Mouse (Mus musculus) left cerebral cortex, postnatal 25 days (tissue): ENCODE results near the gene Ntsr1. TPM values are rescaled to one million over a fixed set of nuclear protein-coding genes. Genes with fewer than 3 reads are reported as not detected.

Experiments used
- DNase-seq, 2 experiments: peaks; one replicate each; pipeline ENCODE4 v3.0.0; 2022; ENCODE audit warnings: low spot score in 2 of 2, mixed read lengths in 1 of 2
- intact Hi-C: fragments of 180-260 bp; cut with DNase I; formaldehyde crosslinking; loops from one replicate; pipeline ENCODE4 v1.15.1; 2025
- total RNA-seq, 2 experiments: library from RNA; stranded (reverse); gene quantifications; 2 replicates each; pipeline ENCODE4 v1.2.3; 2021

The Ntsr1 gene
- total RNA-seq, 2 experiments from 2014 or later: 7.1 to 9.2 TPM

DNA sequence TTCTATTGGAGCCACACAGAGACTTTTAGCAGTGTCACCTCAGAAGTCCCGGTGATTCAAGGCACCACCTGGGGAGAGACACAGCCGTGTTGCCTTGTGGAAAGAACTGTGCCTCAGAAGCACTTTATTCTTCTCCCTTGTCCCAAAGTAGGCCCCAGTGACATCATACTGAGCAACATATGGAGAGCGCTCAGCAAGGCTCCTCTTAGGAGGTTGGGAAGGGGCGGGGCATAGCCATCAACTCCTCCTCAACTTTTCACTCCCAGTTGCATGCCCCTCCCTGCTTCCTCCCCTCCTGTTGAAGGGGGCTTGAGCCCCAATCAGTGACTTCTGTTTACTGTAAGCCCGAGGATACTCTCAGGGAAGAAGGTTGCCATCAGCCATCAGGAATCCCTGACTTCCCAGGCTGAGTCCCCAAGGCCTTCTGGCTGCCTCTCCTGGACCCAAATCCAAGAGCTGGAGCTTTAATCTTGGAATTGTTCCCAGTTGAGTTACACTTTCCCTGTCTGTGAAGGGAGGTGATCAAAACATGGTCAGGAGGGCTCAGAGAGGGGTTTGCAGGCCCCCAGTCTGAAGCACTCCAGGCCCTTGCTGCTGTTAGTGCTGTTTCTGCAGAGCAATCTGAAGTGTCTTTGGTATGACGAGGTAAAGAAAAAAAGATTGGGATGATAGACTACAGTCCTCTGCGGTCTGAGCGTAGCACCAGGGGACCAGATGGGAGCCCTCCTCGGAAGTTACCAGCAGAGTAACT is 1.6 kb downstream of the Ntsr1 start:
- intact Hi-C loops: no loop called here
- peak; percentile 20 to 47 for DNase-seq

DNA sequence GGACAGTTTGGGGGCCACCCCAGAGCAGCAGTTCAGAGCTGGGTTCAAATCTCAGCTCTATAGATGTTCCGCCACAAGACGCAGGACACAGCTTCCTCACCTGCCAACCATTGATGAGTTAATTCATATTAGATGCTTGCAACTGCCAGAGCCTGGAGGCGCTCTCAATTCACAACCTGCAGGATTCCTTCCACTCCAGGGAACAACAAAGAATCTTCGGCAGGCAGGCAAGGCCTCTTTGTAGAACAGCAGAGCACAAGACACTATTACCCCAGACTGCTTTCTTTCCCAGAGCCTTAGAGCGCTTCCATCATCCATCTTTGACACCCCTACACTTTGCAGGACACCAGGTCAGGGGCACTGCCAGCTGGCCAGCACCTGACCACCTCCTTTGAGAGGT is 6.5 kb downstream of the Ntsr1 start:
- intact Hi-C loops: no loop called here
- no peak for DNase-seq

DNA sequence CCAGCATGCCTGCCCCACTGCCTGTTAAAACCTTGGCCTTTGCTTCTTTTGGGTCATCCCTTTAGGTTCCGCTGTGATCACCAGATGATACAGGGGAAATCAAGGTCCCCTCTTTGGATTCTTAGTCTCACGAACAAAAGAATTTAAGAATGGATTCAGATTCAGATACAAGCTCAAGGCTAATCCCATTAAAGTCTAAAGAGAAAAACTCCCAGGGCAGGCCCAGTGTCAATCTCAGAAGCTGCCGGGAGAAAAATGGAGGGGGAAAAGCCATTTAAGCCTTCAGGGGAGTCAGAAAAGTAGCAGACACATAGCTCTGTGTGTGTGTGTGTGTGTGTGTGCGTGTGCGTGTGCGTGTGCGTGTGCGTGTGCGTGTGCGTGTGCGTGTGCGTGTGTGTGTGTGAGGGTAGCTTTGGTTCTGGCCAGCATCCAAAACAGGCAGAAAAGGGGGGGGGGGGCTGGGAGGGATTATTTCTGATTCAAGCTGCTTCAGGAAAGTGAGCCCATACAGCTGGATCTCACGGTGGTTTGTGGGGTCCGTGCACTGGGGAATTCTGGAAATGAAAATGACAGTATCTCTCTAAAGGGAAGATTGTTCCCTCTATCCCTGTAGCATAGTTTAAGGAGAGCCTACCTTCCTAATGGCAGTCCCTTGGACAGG is 8.8 kb downstream of the Ntsr1 start:
- intact Hi-C loops: no loop called here

DNA sequence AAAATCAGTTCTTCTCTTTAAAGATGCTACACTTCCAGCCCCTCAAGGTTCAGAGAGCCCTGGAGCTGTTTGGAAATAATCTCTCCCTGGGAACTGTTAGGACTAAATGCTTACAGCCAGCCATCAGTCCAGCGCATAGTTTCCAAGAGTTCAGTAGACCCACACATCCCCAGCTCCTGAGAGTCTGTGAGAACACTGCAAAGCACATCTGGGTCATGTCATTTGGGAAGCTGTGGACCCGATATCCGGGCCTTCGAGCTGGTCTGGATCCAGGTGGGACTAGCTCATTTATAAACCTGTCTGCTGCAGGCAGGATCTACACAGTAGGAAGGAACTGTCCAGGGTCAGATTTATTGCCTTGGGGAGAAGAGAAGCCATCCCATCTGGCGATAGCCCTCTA is 11.1 kb downstream of the Ntsr1 start:
- DNase-seq: no peak
- intact Hi-C loops: no loop called here

More for the DNA sequence above, 8.8 kb downstream of the Ntsr1 start:
- no peak for DNase-seq

DNA sequence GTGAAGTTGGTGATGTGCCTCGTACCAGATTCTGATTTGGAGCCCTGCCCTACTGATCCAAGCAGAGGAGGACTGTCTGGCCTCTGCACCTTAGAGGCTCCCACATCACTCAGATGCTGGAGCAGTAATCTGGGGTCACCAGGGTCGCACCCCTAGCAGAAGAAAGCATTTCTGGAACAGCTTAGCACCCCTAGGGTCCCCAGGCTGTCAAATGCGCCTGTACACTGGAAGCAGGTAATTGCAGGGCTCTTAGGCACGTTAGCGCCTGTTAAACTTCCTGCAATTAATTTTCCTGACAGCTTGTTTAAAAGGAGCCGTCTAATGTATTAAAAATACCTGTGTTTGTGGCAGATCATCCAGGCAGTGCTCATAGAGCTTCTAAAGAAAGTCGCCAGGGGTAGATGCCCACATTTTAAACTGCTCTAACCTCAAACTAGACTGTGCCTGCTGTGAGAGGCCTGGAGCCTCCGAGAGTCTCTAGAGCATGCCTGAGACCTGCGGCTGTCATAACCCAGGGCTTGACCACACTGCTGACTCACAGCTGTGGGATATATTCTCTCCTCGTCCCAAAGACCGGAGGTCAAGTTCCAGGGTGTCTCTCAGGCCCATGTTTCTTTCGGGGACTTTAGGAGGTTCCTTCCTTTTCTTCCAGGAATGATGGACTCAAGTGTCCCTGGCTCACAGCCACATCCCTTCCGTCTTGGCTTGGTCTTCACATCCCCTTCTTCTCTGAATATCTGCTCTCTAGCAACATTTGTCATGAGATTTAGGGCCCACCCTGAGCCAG is 12.3 kb downstream of the Ntsr1 start:
- intact Hi-C loops: no loop called here
- DNase-seq: no peak

DNA sequence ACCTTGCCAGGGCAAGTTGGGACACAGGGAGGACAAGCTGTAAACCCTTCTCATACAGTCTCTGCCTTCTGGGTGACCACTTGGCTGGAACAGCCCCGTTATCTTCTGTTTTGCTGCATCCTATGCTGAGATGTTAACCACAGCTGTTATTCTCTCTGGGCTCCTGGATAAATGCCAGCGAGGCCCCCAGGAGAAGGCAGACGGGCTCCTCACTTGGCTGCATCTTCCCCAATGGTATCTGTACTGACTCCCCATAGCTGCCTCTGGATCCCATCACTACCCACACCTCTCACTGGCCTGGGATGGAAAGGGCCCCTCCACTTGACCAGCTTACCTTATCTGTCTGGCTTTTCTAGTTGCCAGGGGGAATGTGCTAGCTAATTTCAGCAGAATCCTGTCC is 13.2 kb downstream of the Ntsr1 start:
- DNase-seq: no peak
- intact Hi-C loops: no loop called here

DNA sequence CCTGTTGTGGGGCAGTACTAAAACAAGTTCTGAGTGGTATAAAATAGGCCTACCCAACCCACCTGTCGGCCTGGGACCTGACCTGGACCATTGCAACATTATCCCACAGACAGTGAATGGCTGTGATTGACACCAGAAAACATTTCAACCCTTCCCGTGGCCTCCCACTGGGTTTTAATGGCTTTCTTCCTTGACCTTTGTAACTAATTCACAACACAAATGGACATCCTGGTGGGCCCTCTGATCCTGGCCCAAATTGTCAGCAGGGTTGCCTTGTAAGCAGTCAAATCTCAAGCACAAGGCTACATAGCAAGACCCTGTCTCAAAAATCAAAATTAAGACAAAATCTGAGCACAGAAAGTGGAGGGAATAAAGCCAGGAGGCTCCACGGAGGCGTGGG is 14.1 kb downstream of the Ntsr1 start:
- intact Hi-C loops: no loop called here
- no peak for DNase-seq

DNA sequence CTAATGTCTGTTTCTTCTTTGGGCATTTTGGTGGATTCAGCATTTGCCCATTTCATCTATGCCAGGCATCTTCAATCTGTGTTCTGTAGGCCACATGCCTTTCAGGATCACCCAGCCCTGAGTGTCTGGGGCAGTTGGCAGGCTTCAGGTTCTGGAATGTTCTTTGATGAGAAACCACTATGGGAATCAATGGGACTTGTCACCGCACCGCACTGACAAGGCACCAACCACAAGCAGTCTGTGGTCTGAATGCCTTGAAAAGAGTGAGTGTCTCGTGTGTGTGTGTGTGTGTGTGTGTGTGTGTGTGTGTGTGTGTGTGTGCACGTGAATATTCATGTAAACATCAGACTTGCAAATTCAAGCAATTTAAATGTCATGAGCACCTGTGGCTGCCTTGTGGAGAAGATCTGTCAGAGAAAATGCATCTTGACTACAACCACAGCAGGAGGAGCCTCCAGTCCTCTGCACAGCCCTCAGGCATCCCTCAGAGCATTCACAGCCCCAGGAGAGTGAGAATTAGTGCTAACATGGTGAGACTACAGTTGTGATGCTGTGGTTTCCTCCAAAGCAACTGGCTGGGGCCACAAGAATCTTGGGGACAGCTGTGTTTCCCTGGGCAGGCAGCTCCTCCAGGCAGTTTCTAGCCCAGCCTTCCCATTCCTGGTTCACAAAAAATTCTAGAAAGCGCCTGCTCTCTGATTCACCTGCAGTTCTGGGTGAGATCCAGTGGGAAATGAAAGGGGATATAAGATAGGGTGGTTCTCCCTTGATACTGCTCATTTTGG is 21.9 kb downstream of the Ntsr1 start:
- DNase-seq: no peak
- intact Hi-C loops: no loop called here

DNA sequence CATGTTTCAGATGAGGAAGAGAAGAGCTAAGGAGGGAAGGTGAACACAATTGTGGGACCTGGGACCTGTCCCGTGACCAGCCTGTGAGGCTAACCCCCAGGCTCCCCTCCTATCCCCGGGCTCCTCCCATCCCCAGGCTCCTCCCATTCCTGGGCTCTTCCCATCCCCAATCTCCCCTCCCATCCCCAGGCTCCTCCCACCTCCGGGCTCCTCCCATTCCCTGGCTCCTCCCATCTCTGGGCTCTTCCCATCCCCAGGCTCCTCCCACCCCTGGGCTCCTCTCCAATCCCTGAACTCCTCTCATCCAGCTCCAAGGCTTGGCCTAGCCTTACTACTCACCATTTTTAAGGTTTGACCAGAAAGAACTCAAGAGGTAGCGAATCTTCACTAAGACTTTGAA is 23.0 kb downstream of the Ntsr1 start:
- DNase-seq: no peak
- intact Hi-C loops: no loop called here

DNA sequence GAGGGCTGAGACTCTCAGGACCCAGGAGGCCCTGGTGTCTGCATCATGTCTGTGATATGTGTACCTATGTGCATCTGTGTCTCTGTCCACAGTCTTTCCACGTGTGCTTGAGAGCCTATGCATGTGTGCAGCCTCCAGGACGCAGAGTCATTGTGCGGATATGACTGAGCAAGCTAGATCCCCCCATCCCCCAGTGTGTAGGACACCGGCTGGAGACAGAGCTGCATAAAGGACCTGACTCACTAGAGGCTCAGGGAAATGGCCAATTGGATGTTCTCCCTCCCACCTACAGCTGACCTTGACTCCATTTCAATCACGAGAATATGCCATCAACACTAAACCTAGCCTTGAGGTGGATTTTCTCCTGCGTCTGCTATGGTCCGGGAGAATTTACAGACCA is 27.7 kb downstream of the Ntsr1 start:
- intact Hi-C loops: no loop called here
- no peak for DNase-seq

DNA sequence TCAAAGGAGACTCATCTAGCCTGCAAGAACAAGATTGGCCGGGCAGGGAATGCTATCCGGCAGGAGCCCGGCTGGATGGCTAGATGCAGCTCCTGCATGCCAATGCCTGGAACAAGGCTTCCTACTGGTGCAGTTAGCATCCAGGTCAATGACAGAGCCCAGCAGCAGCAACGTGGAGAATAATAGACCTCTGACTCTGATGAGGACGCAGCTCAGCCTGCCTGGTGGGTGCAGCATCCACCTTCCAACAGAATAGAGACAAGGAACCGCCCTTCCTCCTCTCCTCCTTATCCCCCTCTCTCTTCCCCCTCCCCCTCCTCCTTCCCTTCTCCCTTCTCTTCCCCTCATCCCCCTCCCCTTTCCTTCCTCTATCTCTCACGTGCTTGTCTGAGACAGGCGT is 28.1 kb downstream of the Ntsr1 start:
- intact Hi-C loops: no loop called here
- DNase-seq: no peak

DNA sequence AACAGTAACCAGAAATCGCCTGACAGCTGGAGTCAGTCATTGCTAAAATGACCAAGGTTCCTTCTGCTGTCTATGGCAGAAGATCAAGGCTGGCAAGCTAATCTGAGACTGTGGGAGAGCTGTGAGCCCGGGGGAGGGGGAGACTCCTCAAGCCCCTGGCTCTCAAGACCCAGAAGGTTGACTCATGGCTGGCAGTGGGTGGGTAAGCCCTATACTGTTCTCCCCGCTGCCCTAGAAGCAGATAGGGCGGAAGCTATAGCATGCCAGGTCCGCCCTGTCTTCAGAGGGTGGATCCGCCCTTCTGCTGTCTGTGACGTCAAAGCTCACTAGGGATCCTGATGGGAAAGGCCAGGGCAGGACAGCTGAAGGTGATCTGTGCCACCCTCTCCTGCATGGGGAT is 30.4 kb downstream of the Ntsr1 start:
- intact Hi-C loops: no loop called here
- DNase-seq: peak in 1 of 2 experiments; percentile 50

DNA sequence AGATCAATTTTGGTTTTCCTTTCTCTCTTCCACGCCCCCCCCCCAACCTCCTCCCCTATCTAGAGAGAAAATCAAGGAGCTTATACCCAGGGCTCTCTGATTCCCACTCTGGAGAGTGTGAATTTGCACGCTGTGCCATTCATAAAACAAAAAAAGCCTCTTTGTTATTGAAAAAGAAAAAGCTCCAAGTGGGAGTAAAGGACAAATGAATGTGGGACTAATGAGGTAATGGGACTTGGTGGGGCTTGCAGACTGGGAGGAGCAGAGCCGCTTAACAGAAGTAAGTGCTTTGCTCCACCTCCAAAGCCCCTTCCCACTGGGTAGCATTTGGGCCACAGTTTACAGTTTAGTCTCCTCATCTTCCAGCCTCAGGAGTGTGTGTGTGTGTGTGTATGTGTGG is 30.8 kb downstream of the Ntsr1 start:
- intact Hi-C loops: no loop called here
- no peak for DNase-seq

DNA sequence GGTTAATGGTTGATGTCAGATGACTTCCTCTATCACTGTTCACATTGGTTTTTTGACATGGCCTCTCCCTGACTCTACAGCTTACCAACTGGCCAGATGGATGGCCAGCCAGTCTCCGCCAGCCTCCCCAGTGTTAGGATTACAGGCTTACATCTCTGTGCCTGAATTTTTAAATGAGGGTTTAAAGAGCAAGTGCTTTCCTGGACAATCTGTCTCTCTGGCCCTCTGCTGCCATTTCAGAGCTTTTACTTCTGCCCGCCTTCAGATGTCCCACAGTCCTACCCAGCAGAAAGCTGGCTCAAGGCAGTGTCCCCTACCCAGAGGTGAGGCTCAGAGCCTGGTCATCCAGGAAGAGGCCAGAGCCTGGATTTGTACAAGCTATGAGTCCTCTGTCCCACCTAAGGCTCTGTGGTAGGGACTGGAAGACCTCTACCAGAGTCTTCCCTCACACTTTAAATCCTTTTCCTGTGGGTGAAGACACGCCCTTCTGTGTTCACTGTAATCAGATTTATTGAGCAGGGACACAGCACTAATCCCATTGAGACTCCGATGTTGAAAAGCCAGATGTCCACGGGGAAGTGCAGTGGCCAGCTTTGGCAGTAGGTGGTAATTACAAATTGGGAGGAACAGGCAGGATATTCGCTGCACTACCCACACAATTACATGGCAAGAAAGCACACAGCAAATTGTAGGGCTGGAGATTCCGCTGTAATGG is 32.1 kb downstream of the Ntsr1 start:
- intact Hi-C loops: no loop called here

DNA sequence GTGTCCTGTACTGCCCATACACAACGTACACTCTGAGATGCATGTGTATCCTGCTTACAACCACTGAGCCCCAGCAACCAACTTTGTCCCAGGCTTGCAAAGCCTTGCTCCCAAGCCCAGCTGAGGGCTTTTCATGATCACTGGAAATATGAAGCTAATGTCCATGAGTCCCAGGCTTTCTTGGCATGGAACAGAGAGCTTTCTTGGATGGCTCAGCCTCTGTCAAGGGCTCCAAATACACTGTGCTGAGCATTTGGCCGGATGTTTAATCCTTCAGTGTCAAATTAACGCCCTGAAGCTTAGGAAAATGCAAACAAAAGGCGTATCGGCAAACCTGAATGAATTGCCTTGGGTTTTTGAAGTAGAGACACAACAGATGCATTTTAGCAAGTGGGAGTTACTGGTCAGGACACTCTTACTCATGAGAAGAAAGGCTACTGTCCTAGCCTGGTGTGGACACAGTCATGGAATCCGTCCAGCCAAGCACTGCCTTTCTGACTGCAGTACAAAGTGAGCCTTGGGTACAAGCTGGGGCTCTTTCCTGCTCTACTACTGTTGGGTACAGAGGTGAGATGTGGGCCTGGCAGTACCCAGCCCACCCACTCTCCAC is 32.7 kb downstream of the Ntsr1 start:
- intact Hi-C loops: no loop called here

More for the DNA sequence above, 32.1 kb downstream of the Ntsr1 start:
- no peak for DNase-seq

DNA sequence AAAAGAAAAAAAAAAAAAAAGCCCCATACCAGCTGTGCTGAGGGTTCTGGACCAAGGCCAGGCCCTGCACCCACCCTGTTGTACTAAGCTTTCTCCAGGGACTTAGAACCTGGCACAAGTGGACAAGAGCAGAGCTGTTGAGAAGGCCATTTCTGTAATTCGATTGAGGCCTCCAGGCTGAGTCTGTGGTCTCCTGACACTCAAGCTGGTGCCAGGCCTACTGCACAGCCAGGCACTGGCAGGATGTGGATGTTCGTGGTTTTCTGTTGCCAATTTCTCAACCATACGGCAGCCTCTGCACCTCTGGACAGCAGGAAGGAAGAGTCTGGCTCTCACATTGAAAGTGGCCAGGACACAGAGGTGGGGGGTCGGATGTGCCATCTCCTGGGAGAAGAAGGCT is 33.5 kb downstream of the Ntsr1 start:
- intact Hi-C loops: no loop called here

More for the DNA sequence above, 32.7 kb downstream of the Ntsr1 start:
- no peak for DNase-seq

DNA sequence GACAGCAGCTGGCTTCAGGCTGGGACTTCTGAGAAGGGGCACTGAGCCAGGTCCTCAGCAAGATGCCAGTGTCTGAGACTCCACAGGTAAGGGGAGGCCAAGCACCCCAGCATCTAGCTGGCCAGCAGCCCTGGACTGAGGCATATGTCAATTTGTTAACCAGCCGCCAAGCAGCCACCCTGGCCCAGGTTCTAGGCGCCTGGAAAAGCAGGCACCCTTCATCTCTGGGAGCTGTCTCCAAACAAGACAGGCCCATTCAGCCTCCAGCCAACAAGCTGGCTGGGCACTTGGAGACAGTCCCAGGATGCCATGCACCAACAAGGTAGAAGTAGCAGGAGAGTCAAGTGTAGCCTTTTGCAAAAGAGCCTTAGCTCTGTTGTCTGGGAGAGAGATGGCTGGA is 43.9 kb downstream of the Ntsr1 start:
- intact Hi-C loops: no loop called here

More for the DNA sequence above, 33.5 kb downstream of the Ntsr1 start:
- DNase-seq: no peak

DNA sequence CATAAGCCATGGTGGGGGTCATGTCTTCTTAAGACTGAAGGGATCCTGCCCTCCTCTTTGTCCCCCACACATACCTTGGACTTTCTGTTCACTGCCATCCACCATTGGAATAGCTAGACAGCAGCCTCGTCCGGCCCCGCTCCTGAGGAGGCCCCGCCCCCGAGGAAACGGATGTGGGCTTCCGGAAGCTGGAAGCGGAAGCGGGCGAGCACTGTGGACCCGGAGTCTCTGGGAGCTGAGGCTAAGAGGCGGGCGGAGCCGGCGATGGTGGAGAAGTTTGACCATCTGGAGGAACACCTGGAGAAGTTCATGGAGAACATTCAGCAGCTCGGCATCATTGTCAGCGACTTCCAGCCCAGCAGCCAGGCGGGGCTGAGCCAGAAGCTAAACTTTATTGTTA is 45.3 kb downstream of the Ntsr1 start:
- intact Hi-C loops: no loop called here
- DNase-seq: no peak

More for the DNA sequence above, 43.9 kb downstream of the Ntsr1 start:
- no peak for DNase-seq
